Mouse (Mus musculus) heart, postnatal 0 days (tissue): Measurements from ENCODE around the gene Galnt14.

Experiments used
- CTCF ChIP-seq: IDR thresholded peaks from 2 replicates; pipeline ENCODE4 v1.5.1; 2016; ENCODE audit warnings: antibody characterized with exemption, control low read depth, low read depth
- EP300 ChIP-seq: IDR thresholded peaks from 2 replicates; pipeline ENCODE4 v1.6.1; 2016; ENCODE audit warnings: antibody characterized with exemption, low read depth

DNA sequence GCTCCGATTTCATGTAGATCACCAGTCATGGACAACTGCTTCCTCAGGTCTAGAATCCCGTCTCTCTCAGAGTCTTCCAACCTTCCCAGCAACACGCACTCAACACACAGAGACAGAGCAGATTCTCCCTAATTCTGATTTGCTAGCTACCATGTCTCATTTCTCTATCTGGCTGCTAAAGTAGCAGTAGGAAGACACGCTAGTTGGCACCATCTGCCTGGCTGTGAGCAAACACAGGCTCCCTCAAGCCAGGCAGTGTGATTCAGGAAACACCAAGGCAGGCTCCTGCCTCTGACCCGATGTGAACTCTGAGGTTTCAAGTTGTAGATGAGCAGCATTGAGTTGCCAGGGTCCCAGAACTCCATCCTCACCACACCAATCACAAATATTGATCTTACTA is 25.5 kb downstream of the Galnt14 start:
- TF ChIP-seq EP300 (no peak), CTCF (no peak)
